Mouse (Mus musculus) CH12.LX (cell line): Measurements from ENCODE around the gene Micu2.

Source experiments
- CHD2 ChIP-seq: IDR thresholded peaks from 2 replicates; pipeline ENCODE4 v1.6.1; 2011; ENCODE audit warnings: low read length, improper control_type of control experiment
- CTCF ChIP-seq, 2 experiments: IDR thresholded peaks in 1 of 2; conservative IDR thresholded peaks in 1 of 2; 2 replicates each; pipeline ENCODE4 v1.5.1; 2011 to 2012; ENCODE audit warnings: low read depth in 2 of 2, low read length in 2 of 2, improper control_type of control experiment in 1 of 2, inconsistent platforms in 1 of 2, mild to moderate bottlenecking in 1 of 2, moderate library complexity in 1 of 2
- GABPA ChIP-seq: IDR thresholded peaks from 2 replicates; pipeline ENCODE4 v1.6.1; 2012; ENCODE audit warnings: low read depth, low read length, improper control_type of control experiment, inconsistent platforms; ENCODE audit not compliant: insufficient replicate concordance
- MAX ChIP-seq: IDR thresholded peaks from 2 replicates; pipeline ENCODE4 v1.6.1; 2011; ENCODE audit warnings: low read length, improper control_type of control experiment
- NELFE ChIP-seq: IDR thresholded peaks from 2 replicates; pipeline ENCODE4 v1.6.1; 2011; ENCODE audit warnings: low read depth, low read length, improper control_type of control experiment
- POLR2A ChIP-seq: IDR thresholded peaks from 2 replicates; pipeline ENCODE4 v1.6.1; 2011; ENCODE audit warnings: low read depth, mild to moderate bottlenecking, improper control_type of control experiment, low read length
- POLR2AphosphoS2 ChIP-seq: IDR thresholded peaks from 2 replicates; pipeline ENCODE4 v1.6.1; 2011; ENCODE audit warnings: low read depth, low read length, improper control_type of control experiment
- SMC3 ChIP-seq: IDR thresholded peaks from 2 replicates; pipeline ENCODE4 v1.6.1; 2011; ENCODE audit warnings: low read depth, low read length, improper control_type of control experiment
- ZC3H11A ChIP-seq: IDR thresholded peaks from 2 replicates; pipeline ENCODE4 v1.6.1; 2012; ENCODE audit warnings: low read depth, mild to moderate bottlenecking, inconsistent platforms, low read length, improper control_type of control experiment
- ZKSCAN1 ChIP-seq: IDR thresholded peaks from 2 replicates; pipeline ENCODE4 v1.6.1; 2012; ENCODE audit warnings: low read depth, inconsistent platforms, low read length, improper control_type of control experiment, borderline replicate concordance
- ZNF384 ChIP-seq: IDR thresholded peaks from 2 replicates; pipeline ENCODE4 v1.6.1; 2012; ENCODE audit warnings: low read depth, low read length, improper control_type of control experiment, inconsistent platforms

- TF ChIP-seq MAX (no peak), CTCF (conservative IDR thresholded peaks at IDR 0.05 in 1 of 2, IDR thresholded peaks at IDR 0.05 in 1 of 2; ENCODE audit: low read depth in 2 of 2, low read length in 2 of 2) (no peak), ZNF384 (no peak), GABPA (no peak), POLR2A (no peak), ZC3H11A (no peak), NELFE (no peak), CHD2 (no peak), ZKSCAN1 (no peak), POLR2AphosphoS2 (no peak), SMC3 (no peak)
Measured at GRCm38 (mm10) chr14:58002161-58002560, 3.1 kb upstream of the Micu2 start.
